Mouse (Mus musculus) lung, embryonic 15.5 days (tissue): ENCODE data around the gene Taf9. TPM values are rescaled to one million over a fixed set of nuclear protein-coding genes. Genes with fewer than 3 reads are reported as not detected.

Experiments
- ATAC-seq: fragments of 200-750 bp; cut with Nextera tagmentation; 2 replicates; pipeline ENCODE4 v1.8.0; 2017; ENCODE audit warnings: moderate number of reproducible peaks, borderline replicate concordance; ENCODE audit not compliant: low FRiP score, low TSS enrichment; ENCODE audit errors: extremely low read depth
- H3K27ac ChIP-seq: fragments of 300-500 bp; sonication (generic); 2 replicates; pipeline ENCODE4 v1.5.1; 2015; ENCODE audit warnings: moderate library complexity, mild to moderate bottlenecking, inconsistent platforms
- H3K27me3 ChIP-seq: fragments of 300-500 bp; sonication (generic); 2 replicates; pipeline ENCODE4 v1.6.1; 2015; ENCODE audit warnings: inconsistent platforms
- H3K36me3 ChIP-seq: fragments of 300-500 bp; sonication (generic); 2 replicates; pipeline ENCODE4 v1.6.1; 2015; ENCODE audit warnings: inconsistent platforms
- H3K4me1 ChIP-seq: fragments of 300-500 bp; sonication (generic); 2 replicates; pipeline ENCODE4 v1.6.1; 2015; ENCODE audit warnings: inconsistent platforms
- H3K4me2 ChIP-seq: fragments of 300-500 bp; sonication (generic); 2 replicates; pipeline ENCODE4 v1.6.1; 2015; ENCODE audit warnings: inconsistent platforms, mild to moderate bottlenecking, moderate library complexity
- H3K4me3 ChIP-seq: fragments of 300-500 bp; sonication (generic); 2 replicates; pipeline ENCODE4 v1.5.1; 2015; ENCODE audit warnings: mild to moderate bottlenecking, inconsistent platforms
- H3K9ac ChIP-seq: fragments of 300-500 bp; sonication (generic); 2 replicates; pipeline ENCODE4 v1.6.1; 2015; ENCODE audit warnings: inconsistent platforms
- H3K9me3 ChIP-seq: fragments of 300-500 bp; sonication (generic); 2 replicates; pipeline ENCODE4 v1.6.1; 2016; ENCODE audit warnings: inconsistent platforms
- WGBS: fragments of 180-500 bp; shearing (Covaris S2); methylation state at CpG from one replicate; pipeline ENCODE4 v1.1.7; 2015; 5-methylcytosine and 5-hydroxymethylcytosine counted together
- polyA plus RNA-seq: library from polyadenylated mRNA; unstranded; fragments of >200 nt; fragmentation: Nextera tagmentation; extraction: Ambion mirVana; gene quantifications from 2 replicates; pipeline ENCODE4 v1.2.1, GENCODE M21; 2015

Gene Taf9
- polyA plus RNA-seq, 1 experiment from 2014 or later = 14.3 TPM

DNA sequence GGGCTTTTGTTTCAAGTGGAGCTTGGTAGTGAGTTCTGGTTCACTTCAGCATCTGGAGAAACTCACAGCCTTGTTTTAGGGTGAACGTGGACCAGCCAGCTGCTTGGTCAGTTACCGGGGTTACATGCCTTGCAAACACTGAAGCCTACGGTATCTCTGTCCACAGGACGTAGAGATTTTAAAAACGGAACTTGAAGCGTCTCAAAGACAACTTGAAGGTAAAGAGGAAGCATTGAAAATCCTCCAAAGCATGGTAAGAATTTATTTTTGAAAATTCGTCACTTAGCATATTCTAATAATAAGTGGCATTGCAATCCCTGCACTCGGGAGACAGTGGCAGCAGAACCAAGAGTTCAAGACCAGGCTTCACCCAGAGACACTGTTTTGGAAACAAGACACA is 30.2 kb downstream of the Taf9 start:
- Histone ChIP-seq H3K27me3 (no peaks in the 10 kb centered on the region), H3K4me1 (no peaks in the 10 kb centered on the region), H3K27ac (no peak overlapping the region), H3K4me2 (no peak overlapping the region), H3K4me3 (no peak overlapping the region), H3K9me3 (no peaks in the 10 kb centered on the region), H3K36me3 (no peaks in the 10 kb centered on the region), H3K9ac (no peak overlapping the region)
- 85% methylated on average over 8 of the region's 8 CpGs for WGBS
- ATAC-seq = no peak

- no peaks in the 10 kb centered on the region for H3K36me3 ChIP-seq
- 79% methylated on average over 2 of the region's 2 CpGs for WGBS
- no peak overlapping the region for H3K9ac ChIP-seq
- ATAC-seq = no peak
- no peaks in the 10 kb centered on the region for H3K4me1 ChIP-seq
- H3K4me2 ChIP-seq = no peak overlapping the region
- no peak overlapping the region for H3K27ac ChIP-seq
- no peaks in the 10 kb centered on the region for H3K9me3 ChIP-seq
- no peaks in the 10 kb centered on the region for H3K27me3 ChIP-seq
- no peak overlapping the region for H3K4me3 ChIP-seq
These were observed 31.5 kb downstream of the Taf9 start for GRCm38 (mm10) chr13:100682837-100683236.

DNA sequence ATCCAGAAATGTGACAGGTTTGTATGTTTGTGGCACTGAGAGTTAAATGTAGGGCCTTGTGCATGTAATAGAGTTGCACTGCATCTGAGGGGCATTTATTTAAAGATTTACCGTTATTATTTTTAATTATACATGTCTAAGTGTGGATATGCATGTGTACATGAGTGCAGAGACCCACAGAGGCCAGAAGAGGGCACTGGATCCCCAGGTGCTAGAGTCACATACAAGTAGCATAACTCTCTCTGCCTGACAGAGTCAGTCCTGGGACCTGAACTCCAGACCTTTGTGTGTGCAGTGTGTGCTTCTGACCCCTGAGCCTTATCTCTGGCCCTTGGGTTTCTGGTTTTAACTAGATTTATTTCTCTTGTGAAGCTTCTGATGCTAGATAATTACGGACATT is 33.0 kb downstream of the Taf9 start:
- Histone ChIP-seq H3K4me2 (no peak overlapping the region), H3K9me3 (no peaks in the 10 kb centered on the region), H3K36me3 (no peaks in the 10 kb centered on the region), H3K4me1 (no peaks in the 10 kb centered on the region), H3K27me3 (no peaks in the 10 kb centered on the region), H3K4me3 (no peak overlapping the region), H3K9ac (no peak overlapping the region), H3K27ac (no peak overlapping the region)
- WGBS = 69% methylated on average over 2 of the region's 2 CpGs
- ATAC-seq = no peak

DNA sequence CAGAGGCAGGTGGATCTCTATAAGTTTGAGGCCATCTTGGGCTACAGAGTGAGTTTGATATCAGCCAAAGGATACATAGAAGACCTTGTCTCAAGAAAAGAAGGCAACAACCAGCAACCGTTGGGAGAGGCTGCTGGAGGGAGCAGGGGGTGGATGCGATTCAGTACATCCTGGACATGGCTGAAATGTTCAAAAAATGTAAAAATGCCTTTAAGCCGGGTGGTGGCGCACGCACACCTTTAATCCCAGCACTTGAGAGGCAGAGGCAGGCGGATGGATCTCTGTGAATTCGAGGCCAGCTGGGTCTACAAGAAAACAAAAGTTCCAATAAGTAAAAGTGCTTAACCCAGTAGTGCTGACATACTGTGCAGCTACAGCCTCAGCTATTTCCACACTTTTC is 36.1 kb downstream of the Taf9 start:
- no peaks in the 10 kb centered on the region for H3K36me3 ChIP-seq
- H3K4me2 ChIP-seq = no peak overlapping the region
- 56% methylated on average over 7 of the region's 7 CpGs for WGBS
- no peak overlapping the region for H3K9ac ChIP-seq
- H3K4me3 ChIP-seq = no peak overlapping the region
- H3K4me1 ChIP-seq = no peaks in the 10 kb centered on the region
- no peak overlapping the region for H3K27ac ChIP-seq
- ATAC-seq = no peak
- H3K27me3 ChIP-seq = no peaks in the 10 kb centered on the region
- H3K9me3 ChIP-seq = no peaks in the 10 kb centered on the region

DNA sequence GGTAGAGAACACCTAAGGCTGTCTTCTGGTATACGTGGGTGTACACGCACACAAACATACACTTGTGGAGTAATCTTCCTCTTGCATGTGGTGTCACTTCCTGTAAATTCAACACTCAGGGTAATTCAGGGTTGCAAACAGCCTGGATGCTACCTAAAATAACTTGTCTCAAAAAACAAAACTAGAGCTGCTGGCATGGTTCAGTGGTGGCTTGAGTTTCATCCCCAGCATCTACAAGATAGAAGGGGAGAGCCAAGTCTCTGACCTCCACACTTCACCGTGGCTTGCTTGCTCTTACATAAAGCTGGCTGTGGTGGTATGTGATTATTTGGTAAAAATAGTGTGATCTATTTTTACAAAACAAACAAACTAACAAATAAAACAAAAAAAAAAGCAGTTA is 46.2 kb downstream of the Taf9 start:
- Histone ChIP-seq H3K9me3 (no peaks in the 10 kb centered on the region), H3K27ac (no peak overlapping the region), H3K4me1 (no peaks in the 10 kb centered on the region), H3K4me2 (no peak overlapping the region), H3K9ac (no peak overlapping the region), H3K27me3 (no peaks in the 10 kb centered on the region), H3K36me3 (peaks cover 57% of the 10 kb centered on the region), H3K4me3 (no peak overlapping the region)
- ATAC-seq = no peak
- 90% methylated on average over 3 of the region's 3 CpGs for WGBS

- ATAC-seq = no peak
- Histone ChIP-seq H3K27me3 (no peaks in the 10 kb centered on the region), H3K4me1 (no peaks in the 10 kb centered on the region), H3K4me3 (no peak overlapping the region), H3K4me2 (no peak overlapping the region), H3K9ac (no peak overlapping the region), H3K36me3 (peaks cover 70% of the 10 kb centered on the region), H3K9me3 (no peaks in the 10 kb centered on the region), H3K27ac (no peak overlapping the region)
- 89% methylated on average over 10 of the region's 10 CpGs for WGBS
These were observed 47.5 kb downstream of the Taf9 start for GRCm38 (mm10) chr13:100698866-100699265.

GRCm38 (mm10) chr13:100703468-100703867 is 52.1 kb downstream of the Taf9 start:
- no peaks in the 10 kb centered on the region for H3K4me1 ChIP-seq
- H3K4me3 ChIP-seq = no peak overlapping the region
- H3K4me2 ChIP-seq = no peak overlapping the region
- no peaks in the 10 kb centered on the region for H3K9me3 ChIP-seq
- no peaks in the 10 kb centered on the region for H3K27me3 ChIP-seq
- peaks cover 85% of the 10 kb centered on the region for H3K36me3 ChIP-seq
- WGBS = 97% methylated on average over 2 of the region's 2 CpGs
- no peak overlapping the region for H3K27ac ChIP-seq
- ATAC-seq = no peak
- H3K9ac ChIP-seq = no peak overlapping the region

Other genes starting within 250 kb of the Taf9 start
- gene Naip1, start 198.7 kb upstream of the Taf9 start, polyA plus RNA-seq = 0.05 TPM in 1 of 2 replicates, not detected in the other
- 65.2 and 65.4 TPM in 2 replicates for gene Gtf2h2, start 159.0 kb upstream of the Taf9 start, polyA plus RNA-seq
- 32.6 and 34.1 TPM in 2 replicates for gene Ocln, start 98.9 kb upstream of the Taf9 start, polyA plus RNA-seq
- 11.1 and 11.7 TPM in 2 replicates for gene Marveld2, start 34.6 kb upstream of the Taf9 start, polyA plus RNA-seq
- 274 and 282 TPM in 2 replicates for gene Ak6, start 600 bp upstream of the Taf9 start, polyA plus RNA-seq
- 20.9 and 21.3 TPM in 2 replicates for gene Rad17, start 528 bp upstream of the Taf9 start, polyA plus RNA-seq
- 9.9 and 10.7 TPM in 2 replicates for gene Ccdc125, start 18.1 kb downstream of the Taf9 start, polyA plus RNA-seq
- 94.2 and 101 TPM in 2 replicates for gene Cdk7, start 79.4 kb downstream of the Taf9 start, polyA plus RNA-seq
- 167 and 169 TPM in 2 replicates for gene Mrps36, start 93.1 kb downstream of the Taf9 start, polyA plus RNA-seq
- 37.4 and 38.1 TPM in 2 replicates for gene Cenph, start 124.3 kb downstream of the Taf9 start, polyA plus RNA-seq
- 291 and 295 TPM in 2 replicates for gene Ccnb1, start 135.0 kb downstream of the Taf9 start, polyA plus RNA-seq
- 55.2 and 56.2 TPM in 2 replicates for gene Slc30a5, start 181.8 kb downstream of the Taf9 start, polyA plus RNA-seq